Mouse (Mus musculus) liver, adult 2 months (tissue): ENCODE data around the gene Isca1. TPM values are rescaled to one million over a fixed set of nuclear protein-coding genes. Genes with fewer than 3 reads are reported as not detected.
A peak's percentile ranks its signal among the peaks of the same experiment; 100 is the strongest.

Source experiments
- DNase-seq: peaks from one replicate; pipeline ENCODE4 v3.0.0-alpha.2; 2011; ENCODE audit warnings: low read depth, low spot score; ENCODE audit errors: extremely low read depth
- H3K27ac ChIP-seq: fragments of 200-500 bp; replicated peaks from 2 replicates; pipeline ENCODE4 v1.5.1; 2012; ENCODE audit warnings: low read depth, mild to moderate bottlenecking, control low read depth, inconsistent platforms, low read length; ENCODE audit not compliant: insufficient read depth
- H3K27me3 ChIP-seq: fragments of 200-500 bp; 2 replicates; pipeline ENCODE4 v1.6.1; 2012; ENCODE audit warnings: mild to moderate bottlenecking, moderate library complexity, low read length, inconsistent platforms; ENCODE audit not compliant: control insufficient read depth, insufficient read depth
- H3K36me3 ChIP-seq: fragments of 200-500 bp; 2 replicates; pipeline ENCODE4 v1.6.1; 2012; ENCODE audit warnings: low read length, inconsistent platforms; ENCODE audit not compliant: control insufficient read depth, insufficient read depth
- H3K4me1 ChIP-seq: fragments of 200-500 bp; 2 replicates; pipeline ENCODE4 v1.6.1; 2011; ENCODE audit warnings: low read length; ENCODE audit not compliant: control insufficient read depth, insufficient read depth
- H3K4me3 ChIP-seq: fragments of 200-500 bp; 2 replicates; pipeline ENCODE4 v1.5.1; 2011; ENCODE audit warnings: low read depth, mild to moderate bottlenecking, control low read depth, low read length, moderate library complexity; ENCODE audit not compliant: insufficient read depth
- H3K79me2 ChIP-seq: fragments of 200-500 bp; 2 replicates; pipeline ENCODE4 v1.6.1; 2012; ENCODE audit warnings: inconsistent platforms, mild to moderate bottlenecking, low read length, moderate library complexity; ENCODE audit not compliant: control insufficient read depth, insufficient read depth
- H3K9ac ChIP-seq: fragments of 200-500 bp; 2 replicates; pipeline ENCODE4 v1.6.1; 2012; ENCODE audit warnings: low read depth, mild to moderate bottlenecking, control low read depth, inconsistent platforms, low read length
- CTCF ChIP-seq: fragments of 200-500 bp; IDR thresholded peaks from 2 replicates; pipeline ENCODE4 v1.5.1; 2011; ENCODE audit warnings: low read depth, low read length, control low read depth
- POLR2A ChIP-seq: fragments of 200-500 bp; IDR thresholded peaks from 2 replicates; pipeline ENCODE4 v1.6.1; 2011; ENCODE audit warnings: low read length, control low read depth; ENCODE audit not compliant: insufficient read depth; ENCODE audit errors: extremely low read depth
- WGBS: fragments of 180-500 bp; shearing (Covaris S2); methylation state at CpG from one replicate; pipeline ENCODE4 v1.1.7; 2018; 5-methylcytosine and 5-hydroxymethylcytosine counted together
- polyA plus RNA-seq: library from polyadenylated mRNA; depleted of rRNA; stranded (reverse); fragments of >200 nt; gene quantifications from 2 replicates; pipeline ENCODE4 v1.2.3, GENCODE M21; 2012
- total RNA-seq: library from RNA; depleted of rRNA; stranded (reverse); fragments of >200 nt; gene quantifications from 2 replicates; pipeline ENCODE4 v1.2.3, GENCODE M21; 2014

The Isca1 gene
- total and polyA plus RNA-seq, 2 experiments: 32.4 to 52.8 TPM

GRCm38 (mm10) chr13:59766786-59767515 lies 2.7 kb downstream of the Isca1 start:
- peaks cover 28% of the 10 kb centered on the region for H3K4me1 ChIP-seq
- no peak overlapping the region for H3K27ac ChIP-seq
- no peak overlapping the region for H3K9ac ChIP-seq
- 34% methylated on average over 11 of the region's 11 CpGs for WGBS
- H3K79me2 ChIP-seq: peaks cover 28% of the 10 kb centered on the region
- DNase-seq: peak; percentile 75
- no peak overlapping the region for H3K4me3 ChIP-seq
- TF ChIP-seq CTCF: no peak
- TF ChIP-seq POLR2A: no peak
- peaks cover 6% of the 10 kb centered on the region; the same call in 1 of the 2 replicates for H3K36me3 ChIP-seq
- H3K27me3 ChIP-seq: no peaks in the 10 kb centered on the region

GRCm38 (mm10) chr13:59762791-59763190 lies 6.8 kb downstream of the Isca1 start:
- peaks cover 22% of the 10 kb centered on the region for H3K79me2 ChIP-seq
- no peak overlapping the region for H3K4me3 ChIP-seq
- 92% methylated on average over 7 of the region's 7 CpGs for WGBS
- no peak overlapping the region for H3K27ac ChIP-seq
- no peak for TF ChIP-seq CTCF
- TF ChIP-seq POLR2A: no peak
- peaks cover 25% of the 10 kb centered on the region for H3K36me3 ChIP-seq
- peaks cover 15% of the 10 kb centered on the region for H3K4me1 ChIP-seq
- no peak overlapping the region for H3K9ac ChIP-seq
- no peaks in the 10 kb centered on the region for H3K27me3 ChIP-seq
- DNase-seq: no peak

GRCm38 (mm10) chr13:59756906-59757305 lies 12.7 kb downstream of the Isca1 start:
- H3K27ac ChIP-seq: no peak overlapping the region
- H3K27me3 ChIP-seq: no peaks in the 10 kb centered on the region
- H3K79me2 ChIP-seq: no peaks in the 10 kb centered on the region
- TF ChIP-seq POLR2A (no peak), CTCF (no peak)
- 87% methylated on average over 7 of the region's 7 CpGs for WGBS
- H3K4me1 ChIP-seq: no peaks in the 10 kb centered on the region
- peaks cover 28% of the 10 kb centered on the region for H3K36me3 ChIP-seq
- no peak for DNase-seq
- H3K4me3 ChIP-seq: no peak overlapping the region
- H3K9ac ChIP-seq: no peak overlapping the region

GRCm38 (mm10) chr13:59750310-59750709 lies 19.3 kb downstream of the Isca1 start:
- Histone ChIP-seq H3K4me3 (no peak overlapping the region), H3K36me3 (peaks cover 2% of the 10 kb centered on the region; the same call in 1 of the 2 replicates), H3K4me1 (no peaks in the 10 kb centered on the region), H3K79me2 (no peaks in the 10 kb centered on the region), H3K27ac (no peak overlapping the region), H3K27me3 (no peaks in the 10 kb centered on the region), H3K9ac (no peak overlapping the region)
- 87% methylated on average over 12 of the region's 12 CpGs for WGBS
- no peak for DNase-seq
- TF ChIP-seq CTCF (no peak), POLR2A (no peak)

- TF ChIP-seq CTCF (no peak), POLR2A (no peak)
- Histone ChIP-seq H3K79me2 (no peaks in the 10 kb centered on the region), H3K36me3 (no peaks in the 10 kb centered on the region), H3K4me1 (no peaks in the 10 kb centered on the region), H3K9ac (no peak within 1 kb of the TSS), H3K4me3 (no peak within 1 kb of the TSS), H3K27ac (no peak within 1 kb of the TSS), H3K27me3 (no peaks in the 10 kb centered on the region)
- WGBS: 87% methylated on average over 9 of the region's 9 CpGs
- DNase-seq: no peak
These were observed 22.9 kb downstream of the Isca1 start, which contains the start of gene 1700014D04Rik for GRCm38 (mm10) chr13:59746711-59747110. Gene 1700014D04Rik, minus strand, starts transcription at chr13:59746752.

- no peaks in the 10 kb centered on the region for H3K79me2 ChIP-seq
- H3K27me3 ChIP-seq: no peaks in the 10 kb centered on the region
- 82% methylated on average over 6 of the region's 6 CpGs for WGBS
- no peaks in the 10 kb centered on the region for H3K36me3 ChIP-seq
- H3K9ac ChIP-seq: no peak overlapping the region
- no peaks in the 10 kb centered on the region for H3K4me1 ChIP-seq
- TF ChIP-seq POLR2A (no peak), CTCF (no peak)
- DNase-seq: no peak
- no peak overlapping the region for H3K4me3 ChIP-seq
- H3K27ac ChIP-seq: no peak overlapping the region
These were observed 23.4 kb downstream of the Isca1 start for GRCm38 (mm10) chr13:59746164-59746563.
